Mouse (Mus musculus) colon, adult 2 months (tissue): ENCODE measurements around the gene Timp2. TPM values are rescaled to one million over a fixed set of nuclear protein-coding genes. Genes with fewer than 3 reads are reported as not detected.

Source experiments
- polyA plus RNA-seq: library from polyadenylated mRNA; depleted of rRNA; stranded (reverse); fragments of >200 nt; gene quantifications from 2 replicates; pipeline ENCODE4 v1.2.3, GENCODE M21; 2012; rRNA removed

Gene Timp2
- polyA plus RNA-seq = 102 TPM in 2 replicates

GRCm38 (mm10) chr11:118355640-118356039 is at the start of gene Timp2:
TSS of gene Timp2 (minus strand) at chr11:118355740.

GRCm38 (mm10) chr11:118401760-118402280 is 46.3 kb upstream of the Timp2 start, which contains the start of gene Lgals3bp:
TSS of gene Lgals3bp (minus strand) at chr11:118402092.

GRCm38 (mm10) chr11:118342400-118342981 is 13.0 kb downstream of the Timp2 start, which contains the start of gene Cep295nl:
TSS of gene Cep295nl (minus strand) at chr11:118342500.

GRCm38 (mm10) chr11:118289999-118290889 is 65.3 kb downstream of the Timp2 start, which contains the start of gene Usp36:
TSS of gene Usp36 (minus strand) at chr11:118290244.

Other genes starting within 250 kb of the Timp2 start
- gene Dnah17, start 225.1 kb downstream of the Timp2 start, polyA plus RNA-seq = 0.05 and 0.06 TPM in 2 replicates
- gene Cyth1, start 107.1 kb downstream of the Timp2 start, polyA plus RNA-seq = 27.0 and 28.0 TPM in 2 replicates
- 14.0 and 22.6 TPM in 2 replicates for gene Usp36, start 65.5 kb downstream of the Timp2 start, polyA plus RNA-seq
- 0.07 and 0.20 TPM in 2 replicates for gene Cep295nl, start 13.2 kb downstream of the Timp2 start, polyA plus RNA-seq
- gene Lgals3bp, start 46.4 kb upstream of the Timp2 start, polyA plus RNA-seq = 251 and 312 TPM in 2 replicates
- gene Cant1, start 63.3 kb upstream of the Timp2 start, polyA plus RNA-seq = 251 and 300 TPM in 2 replicates
- 10.2 and 10.5 TPM in 2 replicates for gene C1qtnf1, start 72.5 kb upstream of the Timp2 start, polyA plus RNA-seq
- 32.4 and 44.6 TPM in 2 replicates for gene Engase, start 121.1 kb upstream of the Timp2 start, polyA plus RNA-seq